21 mouse cellular contexts compared by ENCODE assay signal in genomic region chrX:75842835-75843234, GRCm38 (mm10). TPM values are rescaled to one million over a fixed set of nuclear protein-coding genes. Genes with fewer than 3 reads are reported as not detected.
DNase-seq lines count a peak whose midpoint lies in the region; ATAC-seq and TF ChIP-seq lines count a peak whose summit lies in the region.
"Had no signal": no experiment of that assay in that cellular context is flagged by ENCODE, and none has a peak within 500 bp of the region (broad histone marks: within the 10 kb centered on the region; RNA-seq: fewer than 3 reads in every experiment).

No protein-coding gene starts in this region.

- H3K4me3 ChIP-seq in heart, embryonic 15.5 days, result no peak overlapping the region
- peak overlapping the region; percentile 8; the same call in 1 of the 2 replicates for H3K4me3 ChIP-seq in layer of hippocampus, adult 2 months
- H3K4me3 ChIP-seq in brown adipose tissue, adult 24 weeks (ENCODE audit: insufficient read depth, low read depth, low read length), result peak overlapping the region; percentile 40
- H3K4me3 ChIP-seq: erythroblast, embryonic 14.5 days; liver, embryonic 13.5 days; neural tube, embryonic 13.5 days had no signal

- H3K27ac ChIP-seq in heart, embryonic 15.5 days, result peak overlapping the region; percentile 43
- peak overlapping the region; percentile 46; the same call in 1 of the 2 replicates for H3K27ac ChIP-seq in layer of hippocampus, adult 2 months
- H3K27ac ChIP-seq in brown adipose tissue, adult 24 weeks (replicated peaks; ENCODE audit: low read depth, low read length), result peak overlapping the region; percentile 90
- H3K27ac ChIP-seq: hindbrain, embryonic 14.5 days; liver, embryonic 13.5 days; macrophage; neural tube, embryonic 13.5 days had no signal

- H3K9me3 ChIP-seq in heart, embryonic 15.5 days (replicated peaks), result no peaks in the 10 kb centered on the region
- H3K9me3 ChIP-seq: liver, embryonic 13.5 days; neural tube, embryonic 13.5 days had no signal

- TF ChIP-seq CTCF in layer of hippocampus, adult 2 months (conservative IDR thresholded peaks at IDR 0.05), result no peak

- H3K4me2 ChIP-seq in heart, embryonic 15.5 days, result no peak overlapping the region
- H3K4me2 ChIP-seq: hindbrain, embryonic 14.5 days; liver, embryonic 13.5 days; midbrain, embryonic 11.5 days; neural tube, embryonic 13.5 days had no signal

- WGBS in heart, embryonic 15.5 days, result 52% methylated on average over 9 of the region's 9 CpGs

- no peak for ATAC-seq in heart, embryonic 15.5 days (replicated peaks; ENCODE audit: insufficient number of reproducible peaks, insufficient read depth, low FRiP score, low read depth)
- ATAC-seq: forebrain, embryonic 14.5 days; intestine, embryonic 16.5 days had no signal

- H3K36me3 ChIP-seq in heart, embryonic 15.5 days, result no peaks in the 10 kb centered on the region
- H3K36me3 ChIP-seq: liver, embryonic 13.5 days; neural tube, embryonic 13.5 days had no signal

- no peak for DNase-seq in heart, adult 11 months
- DNase-seq in layer of hippocampus, adult 2 months (ENCODE audit: low spot score in 2 of 2), result no peak
- no peak for DNase-seq in layer of hippocampus, adult 8-10 months (ENCODE audit: low spot score in 2 of 2)
- peak; percentile 14 for DNase-seq in lung, postnatal 25 days (ENCODE audit: low spot score)
- no peak for DNase-seq in cerebellum, postnatal 10 days
- DNase-seq in embryo, embryonic 9.5 days (ENCODE audit: extremely low spot score), result no peak
- DNase-seq: cerebellum, adult 9-11 months; layer of hippocampus, postnatal 36 days; left cerebral cortex, postnatal 4 days; liver, embryonic 13.5 days; right cerebral cortex, postnatal 14 days; thymus, adult 18-20 months had no signal

- H3K9ac ChIP-seq in heart, embryonic 15.5 days, result no peak overlapping the region
- H3K9ac ChIP-seq: hindbrain, embryonic 14.5 days; liver, embryonic 13.5 days; neural tube, embryonic 13.5 days had no signal

- H3K27me3 ChIP-seq in heart, embryonic 15.5 days, result no peaks in the 10 kb centered on the region
- H3K27me3 ChIP-seq: liver, embryonic 13.5 days; neural tube, embryonic 13.5 days had no signal

- H3K4me1 ChIP-seq in heart, embryonic 15.5 days (replicated peaks), result 0 out of 2 replicates have a peak, but pooled peaks cover 2% of the 10 kb centered on the region
- H3K4me1 ChIP-seq in brown adipose tissue, adult 24 weeks (ENCODE audit: control insufficient read depth, insufficient read depth, insufficient read length, low read length), result no peaks in the 10 kb centered on the region
- H3K4me1 ChIP-seq: liver, embryonic 13.5 days; neural tube, embryonic 13.5 days had no signal

RNA-seq across cellular contexts. Expression of gene Pls3, which starts 32.1 kb away (rescaled TPM):
- 68.2 and 74.1 TPM in 2 replicates for polyA plus RNA-seq in heart, embryonic 15.5 days (2015; fragmentation: Nextera tagmentation; extraction: Ambion mirVana)
- total RNA-seq in layer of hippocampus, adult 2 months (2021), result 100 to 1,000 TPM; 202 to 204 TPM
- total RNA-seq in layer of hippocampus, adult 8-10 months (2022), result 100 to 1,000 TPM; 187 to 225 (median 201) TPM
- polyA plus RNA-seq in brown adipose tissue, adult 24 weeks (2012; ENCODE audit: insufficient read depth, insufficient read length, missing spikeins), result 33.5 and 47.8 TPM in 2 replicates
- polyA plus RNA-seq: erythroblast, embryonic 14.5 days had no signal
